In the genomic region with DNA sequence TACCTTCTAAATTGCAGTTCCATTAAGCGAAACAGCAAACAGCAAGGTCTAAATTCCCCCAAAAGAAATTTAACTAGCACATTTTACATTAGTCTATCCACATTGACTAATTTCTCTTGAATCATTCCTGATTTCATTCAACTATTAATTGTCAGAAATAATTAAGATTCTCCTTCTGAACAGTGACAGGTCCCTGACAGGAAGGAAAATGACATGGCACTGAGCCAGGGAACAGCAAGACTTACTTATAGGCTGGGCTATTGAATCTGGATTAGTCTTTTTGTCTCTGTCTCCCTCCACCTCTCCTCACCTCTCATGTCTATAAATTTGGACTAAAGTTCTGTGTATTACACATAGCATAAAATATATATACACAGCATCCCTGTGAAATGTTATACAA, we compare ENCODE assay signal across 15 mouse cellular contexts.
"Had no signal": no experiment of that assay in that cellular context is flagged by ENCODE, and none has a peak within 500 bp of the region (broad histone marks: within the 10 kb centered on the region; RNA-seq: fewer than 3 reads in every experiment).

No protein-coding gene starts in this region.

- H3K27me3 ChIP-seq: liver, embryonic 13.5 days; midbrain, embryonic 12.5 days; neural tube, embryonic 12.5 days; neural tube, embryonic 15.5 days; stomach, embryonic 15.5 days had no signal

- H3K9me3 ChIP-seq: liver, embryonic 13.5 days; midbrain, embryonic 12.5 days; neural tube, embryonic 12.5 days; neural tube, embryonic 15.5 days; stomach, embryonic 15.5 days had no signal

- H3K9ac ChIP-seq: liver, embryonic 13.5 days; midbrain, embryonic 12.5 days; neural tube, embryonic 12.5 days; neural tube, embryonic 15.5 days; stomach, embryonic 15.5 days had no signal

- DNase-seq: kidney, adult 9 months; kidney, postnatal 14 days; kidney, postnatal 4 days; liver, embryonic 13.5 days; lung, adult 2 months; lung, postnatal 14 days; lung, postnatal 4 days; right cerebral cortex, adult 18-20 months; right cerebral cortex, postnatal 14 days; spleen, adult 18-20 months; thymus, postnatal 25 days had no signal

- H3K4me1 ChIP-seq: liver, embryonic 13.5 days; midbrain, embryonic 12.5 days; neural tube, embryonic 12.5 days; neural tube, embryonic 15.5 days; stomach, embryonic 15.5 days had no signal

- H3K4me2 ChIP-seq: liver, embryonic 13.5 days; midbrain, embryonic 12.5 days; neural tube, embryonic 12.5 days; neural tube, embryonic 15.5 days; stomach, embryonic 15.5 days had no signal

- H3K36me3 ChIP-seq: liver, embryonic 13.5 days; midbrain, embryonic 12.5 days; neural tube, embryonic 12.5 days; neural tube, embryonic 15.5 days; stomach, embryonic 15.5 days had no signal

- H3K27ac ChIP-seq: liver, embryonic 13.5 days; midbrain, embryonic 12.5 days; neural tube, embryonic 12.5 days; neural tube, embryonic 15.5 days; stomach, embryonic 15.5 days had no signal

- H3K4me3 ChIP-seq: liver, embryonic 13.5 days; midbrain, embryonic 12.5 days; neural tube, embryonic 12.5 days; neural tube, embryonic 15.5 days; stomach, embryonic 15.5 days had no signal
